Comparison of ENCODE assay signal across 8 mouse cellular contexts in the genomic region with DNA sequence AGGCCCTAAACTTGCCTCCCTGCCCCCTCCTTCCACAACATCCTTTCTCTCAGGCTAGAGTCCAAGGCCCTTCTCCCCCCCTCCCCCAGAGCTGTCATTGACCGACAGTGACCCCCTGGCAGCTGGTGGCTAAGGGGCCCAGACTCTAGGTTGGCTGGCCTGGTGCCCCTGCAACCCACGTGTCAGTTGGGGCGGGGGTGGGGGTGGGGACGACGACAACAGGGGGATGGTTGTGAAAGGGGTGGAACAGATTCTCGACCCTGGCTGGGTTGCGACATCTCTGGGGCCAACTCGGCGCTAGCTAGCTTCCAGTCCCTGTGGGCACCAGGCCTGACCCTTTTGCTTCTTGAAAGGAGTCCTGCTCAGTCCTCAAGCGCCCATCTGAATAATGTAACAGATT. TPM values are rescaled to one million over a fixed set of nuclear protein-coding genes. Genes with fewer than 3 reads are reported as not detected.
DNase-seq lines count a peak whose midpoint lies in the region; ATAC-seq and TF ChIP-seq lines count a peak whose summit lies in the region.
"Had no signal": no experiment of that assay in that cellular context is flagged by ENCODE, and none has a peak within 500 bp of the region (broad histone marks: within the 10 kb centered on the region; RNA-seq: fewer than 3 reads in every experiment).

No protein-coding gene starts in this region.

- TF ChIP-seq POLR2A in bone marrow, adult 2 months (IDR thresholded peaks at IDR 0.05; ENCODE audit: borderline replicate concordance, control insufficient read depth, low read depth, low read length): no peak

- TF ChIP-seq CTCF in bone marrow, adult 2 months (IDR thresholded peaks at IDR 0.05; ENCODE audit: control insufficient read depth, insufficient read depth, low read length): no peak

- peaks cover 3% of the 10 kb centered on the region for H3K4me1 ChIP-seq in bone marrow, adult 2 months (ENCODE audit: control insufficient read depth, insufficient read depth, low read length)

- H3K27ac ChIP-seq in bone marrow, adult 2 months (ENCODE audit: control insufficient read depth, insufficient read depth, low read depth, low read length, poor library complexity): peak overlapping the region; percentile 79; the same call in 1 of the 2 replicates

- no peak overlapping the region for H3K4me3 ChIP-seq in bone marrow, adult 2 months (replicated peaks; ENCODE audit: control insufficient read depth, low read depth, low read length)

- 13% methylated on average over 10 of the region's 10 CpGs for WGBS in bone marrow, adult 2 months

- DNase-seq in layer of hippocampus, adult 8-10 months (ENCODE audit: low spot score in 2 of 2): peak; percentile 60 to 77
- no peak for DNase-seq in layer of hippocampus, postnatal 36 days
- DNase-seq in heart, adult 18-20 months: peak; percentile 75 to 82
- DNase-seq in layer of hippocampus, adult 9-11 months: peak; percentile 84
- DNase-seq in thymus, postnatal 25 days: no peak

- ATAC-seq in megakaryocyte progenitor cell, adult 5-6 weeks (replicated peaks; ENCODE audit: poor library complexity): peak; percentile 63

RNA-seq across cellular contexts. Expression of a gene that starts 1.0 kb away (rescaled TPM):
- total RNA-seq in layer of hippocampus, adult 8-10 months (2022): 10 to 100 TPM in 1 of 4 experiments, 1 to 10 TPM in 3; 5.3 to 10.7 (median 6.0) TPM
- total RNA-seq in layer of hippocampus, postnatal 36 days (2021): 1 to 10 TPM; 4.6 to 5.7 TPM
- polyA plus RNA-seq in bone marrow, adult 2 months (2011; ENCODE audit: insufficient read depth, insufficient read length, low replicate concordance, missing spikeins): 48.3 and 137 TPM in 2 replicates
- 10 to 100 TPM in 1 of 2 experiments, under 1 TPM in 1; 0.57 to 19.5 TPM for total RNA-seq in heart, adult 18-20 months (2021)
- total RNA-seq in megakaryocyte progenitor cell, adult 5-6 weeks (2015): 0.79 and 2.0 TPM in 2 replicates
- total RNA-seq in megakaryocyte progenitor cell, adult 5-6 weeks (2017): 1.1 and 6.4 TPM in 2 replicates

RNA-seq across cellular contexts. Expression of a gene that starts 5.6 kb away (rescaled TPM):
- 1,000 to 10,000 TPM; 1,861 to 4,366 (median 2,827) TPM for total RNA-seq in layer of hippocampus, adult 8-10 months (2022)
- total RNA-seq in layer of hippocampus, postnatal 36 days (2021): 1,000 to 10,000 TPM; 2,147 to 2,303 TPM
- polyA plus RNA-seq in bone marrow, adult 2 months (2011; ENCODE audit: insufficient read depth, insufficient read length, low replicate concordance, missing spikeins): 205 and 422 TPM in 2 replicates
- total RNA-seq in heart, adult 18-20 months (2021): 100 to 1,000 TPM; 270 to 319 TPM
- 18.7 and 27.5 TPM in 2 replicates for total RNA-seq in megakaryocyte progenitor cell, adult 5-6 weeks (2015)
- total RNA-seq in megakaryocyte progenitor cell, adult 5-6 weeks (2017): 110 and 130 TPM in 2 replicates

RNA-seq across cellular contexts. Expression of a gene that starts 12.1 kb away (rescaled TPM):
- 1 to 10 TPM in 1 of 4 experiments, not detected in 3; 1.2 TPM for total RNA-seq in layer of hippocampus, adult 8-10 months (2022)
- not detected for total RNA-seq in layer of hippocampus, postnatal 36 days (2021)
- polyA plus RNA-seq in bone marrow, adult 2 months (2011; ENCODE audit: insufficient read depth, insufficient read length, low replicate concordance, missing spikeins): 3.6 and 18.7 TPM in 2 replicates
- not detected for total RNA-seq in heart, adult 18-20 months (2021)
- total RNA-seq in megakaryocyte progenitor cell, adult 5-6 weeks (2015): not detected in 2 replicates
- not detected in 2 replicates for total RNA-seq in megakaryocyte progenitor cell, adult 5-6 weeks (2017)
- total RNA-seq: layer of hippocampus, adult 18-20 months had no signal

RNA-seq across cellular contexts. Expression of a gene that starts 12.2 kb away (rescaled TPM):
- not detected for total RNA-seq in layer of hippocampus, adult 8-10 months (2022)
- total RNA-seq in layer of hippocampus, postnatal 36 days (2021): not detected
- 7.6 TPM in 1 of 2 replicates, not detected in the other for polyA plus RNA-seq in bone marrow, adult 2 months (2011; ENCODE audit: insufficient read depth, insufficient read length, low replicate concordance, missing spikeins)
- total RNA-seq in heart, adult 18-20 months (2021): not detected
- total RNA-seq in megakaryocyte progenitor cell, adult 5-6 weeks (2015): not detected in 2 replicates
- total RNA-seq in megakaryocyte progenitor cell, adult 5-6 weeks (2017): not detected in 2 replicates
- total RNA-seq: layer of hippocampus, adult 18-20 months had no signal

RNA-seq across cellular contexts. Expression of a gene that starts 15.7 kb away (rescaled TPM):
- under 1 TPM in 1 of 4 experiments, not detected in 3; 0.66 TPM for total RNA-seq in layer of hippocampus, adult 8-10 months (2022)
- total RNA-seq in layer of hippocampus, postnatal 36 days (2021): not detected
- 13.2 TPM in 1 of 2 replicates, not detected in the other for polyA plus RNA-seq in bone marrow, adult 2 months (2011; ENCODE audit: insufficient read depth, insufficient read length, low replicate concordance, missing spikeins)
- under 1 TPM in 1 of 2 experiments, not detected in 1; 0.75 TPM for total RNA-seq in heart, adult 18-20 months (2021)
- 1.7 and 2.7 TPM in 2 replicates for total RNA-seq in megakaryocyte progenitor cell, adult 5-6 weeks (2015)
- total RNA-seq in megakaryocyte progenitor cell, adult 5-6 weeks (2017): 2.2 and 5.2 TPM in 2 replicates
- total RNA-seq: layer of hippocampus, adult 18-20 months had no signal

Comparison
In these comparisons a context has a peak if more than half of its experiments do, and no peak if none do; other contexts are left out.
1. DNase-seq: peak in layer of hippocampus, adult 8-10 months (2 of 2), heart, adult 18-20 months (2 of 2) and layer of hippocampus, adult 9-11 months (single experiment); none in layer of hippocampus, postnatal 36 days (0 of 2) and thymus, postnatal 25 days (single experiment).
2. RNA of a gene that starts 5.6 kb away (total RNA-seq): 1,861 to 4,366 TPM in layer of hippocampus, adult 8-10 months and 2,147 to 2,303 TPM in layer of hippocampus, postnatal 36 days; 270 to 319 TPM in heart, adult 18-20 months and 18.7 to 130 TPM in megakaryocyte progenitor cell, adult 5-6 weeks; every median in the first group is over 4 times any median in the second.